Mouse (Mus musculus) heart, embryonic 14.5 days (tissue): ENCODE measurements around the gene Ell2. TPM values are rescaled to one million over a fixed set of nuclear protein-coding genes. Genes with fewer than 3 reads are reported as not detected.
A peak's percentile ranks its signal among the peaks of the same experiment; 100 is the strongest.
"Not testable (repeated sequence)": the region's sequence is repeated elsewhere in the genome, so short reads cannot be mapped to it uniquely, and the experiment has no call there.

Source experiments
- ATAC-seq: fragments of 200-750 bp; cut with Nextera tagmentation; 2 replicates; pipeline ENCODE4 v1.8.0; 2017; ENCODE audit warnings: low read depth, moderate TSS enrichment; ENCODE audit not compliant: insufficient number of reproducible peaks, insufficient read depth, low FRiP score
- H3K27ac ChIP-seq, 2 experiments: fragments of 200-500 bp in 1 of 2; fragments of 300-500 bp in 1 of 2; sonication (generic) in 1 of 2; replicated peaks in 1 of 2; 2 replicates each; pipeline ENCODE4 v1.5.1; 2012 to 2014; ENCODE audit warnings: low read depth in 2 of 2, low read length in 2 of 2, control low read depth in 1 of 2, mild to moderate bottlenecking in 1 of 2, mixed read lengths in 1 of 2; ENCODE audit not compliant: control insufficient read depth in 1 of 2, insufficient read depth in 1 of 2
- H3K27me3 ChIP-seq: fragments of 300-500 bp; sonication (generic); 2 replicates; pipeline ENCODE4 v1.6.1; 2014; ENCODE audit warnings: mild to moderate bottlenecking, low read length, control low read depth; ENCODE audit not compliant: control insufficient read depth, insufficient read depth
- H3K36me3 ChIP-seq: fragments of 300-500 bp; sonication (generic); 2 replicates; pipeline ENCODE4 v1.6.1; 2014; ENCODE audit warnings: mild to moderate bottlenecking, control low read depth, low read length, mixed read lengths; ENCODE audit not compliant: control insufficient read depth, insufficient read depth
- H3K4me1 ChIP-seq, 2 experiments: fragments of 200-500 bp in 1 of 2; fragments of 300-500 bp in 1 of 2; sonication (generic) in 1 of 2; 2 replicates each; pipeline ENCODE4 v1.6.1; 2012 to 2014; ENCODE audit warnings: low read length in 2 of 2, control low read depth in 1 of 2, mixed read lengths in 1 of 2; ENCODE audit not compliant: control insufficient read depth in 2 of 2, insufficient read depth in 2 of 2
- H3K4me2 ChIP-seq: fragments of 300-500 bp; sonication (generic); 2 replicates; pipeline ENCODE4 v1.6.1; 2014; ENCODE audit warnings: mild to moderate bottlenecking, low read length
- H3K4me3 ChIP-seq, 2 experiments: fragments of 200-500 bp in 1 of 2; fragments of 300-500 bp in 1 of 2; sonication (generic) in 1 of 2; 2 replicates each; pipeline ENCODE4 v1.5.1; 2012 to 2014; ENCODE audit warnings: low read length in 2 of 2, mild to moderate bottlenecking in 2 of 2, control low read depth in 1 of 2, low read depth in 1 of 2, moderate library complexity in 1 of 2; ENCODE audit not compliant: control insufficient read depth in 1 of 2, insufficient read depth in 1 of 2
- H3K9ac ChIP-seq: fragments of 300-500 bp; sonication (generic); 2 replicates; pipeline ENCODE4 v1.6.1; 2014; ENCODE audit warnings: mild to moderate bottlenecking, low read length
- H3K9me3 ChIP-seq: fragments of 300-500 bp; sonication (generic); 2 replicates; pipeline ENCODE4 v1.6.1; 2016; ENCODE audit warnings: low read length, control low read depth; ENCODE audit not compliant: control insufficient read depth
- WGBS: fragments of 180-500 bp; shearing (Covaris S2); extraction: QIAGEN DNeasy Blood & Tissue Kit; methylation state at CpG from one replicate; pipeline ENCODE4 v1.1.7; 2014; 5-methylcytosine and 5-hydroxymethylcytosine counted together
- polyA plus RNA-seq: library from polyadenylated mRNA; unstranded; fragments of >200 nt; fragmentation: Nextera tagmentation; extraction: Ambion mirVana; gene quantifications from 2 replicates; pipeline ENCODE4 v1.2.1, GENCODE M21; 2014

Ell2 gene
- polyA plus RNA-seq, 1 experiment from 2014 or later = 3.6 TPM

DNA sequence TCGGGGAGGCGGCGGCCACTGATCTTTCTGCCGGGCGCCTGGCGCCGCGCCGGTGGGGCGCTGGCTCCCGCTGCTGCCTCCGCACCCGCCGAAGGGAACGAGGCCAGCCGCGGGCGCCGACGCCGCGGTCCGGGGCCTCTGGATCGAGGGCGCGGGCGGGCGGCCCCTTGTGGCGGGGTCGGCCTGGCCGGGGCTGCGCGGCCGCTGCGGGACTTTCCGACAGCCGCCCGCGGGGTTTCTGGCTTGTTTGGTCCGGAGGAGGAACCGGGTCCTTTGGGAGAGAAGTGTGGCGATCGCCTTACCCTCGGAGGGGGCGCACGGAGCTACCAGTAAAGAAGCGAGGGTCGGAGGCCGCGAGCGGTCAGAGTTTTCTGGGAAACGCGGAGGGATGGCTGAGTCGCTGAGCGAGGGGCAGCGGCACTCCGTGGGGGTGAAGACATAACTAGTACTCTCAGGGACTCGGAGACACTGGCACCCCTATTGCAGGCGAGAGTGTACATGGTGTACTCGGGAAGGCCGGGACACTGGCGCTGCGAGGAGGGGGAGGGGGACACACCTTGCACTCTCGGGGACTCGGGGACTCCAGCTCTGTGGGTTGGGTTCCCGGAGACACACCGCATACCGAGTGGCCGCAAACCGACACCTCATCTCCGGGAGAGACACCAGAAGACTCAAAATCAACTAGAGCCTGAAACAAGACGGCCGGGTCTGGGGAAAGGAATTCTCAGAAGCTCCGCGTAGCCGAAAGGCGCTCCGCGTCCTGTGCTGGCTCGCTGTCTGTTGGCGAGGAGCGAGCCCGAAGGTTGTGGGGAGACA lies 1.5 kb downstream of the Ell2 start:
- WGBS = under 1% methylated on average over 79 of the region's 83 CpGs

DNA sequence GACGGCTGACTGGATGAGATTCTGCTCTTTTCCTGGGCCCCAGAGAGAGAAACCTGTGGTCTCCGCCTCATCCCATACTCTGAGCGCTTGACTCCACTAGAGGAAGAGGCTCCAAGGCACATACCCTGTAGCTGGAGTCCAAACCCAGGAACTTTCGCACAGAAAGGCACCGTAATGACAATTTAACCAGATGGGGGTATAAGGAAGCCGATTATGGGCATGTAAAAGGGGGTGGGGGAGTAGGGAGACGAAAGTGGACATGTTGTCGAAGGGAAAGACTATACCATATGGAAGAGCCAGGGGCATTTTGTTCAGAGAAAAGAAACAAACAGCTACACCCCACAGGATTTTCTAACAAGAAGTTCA lies 2.1 kb downstream of the Ell2 start:
- Histone ChIP-seq H3K4me2 (peak overlapping the region; percentile 78), H3K9me3 (no peaks in the 10 kb centered on the region), H3K27me3 (no peaks in the 10 kb centered on the region), H3K27ac (peak overlapping the region in 1 of 2 experiments; percentile 64; a peak in 1 of 4 replicates), H3K4me3 (peak overlapping the region; percentile 72 to 75), H3K4me1 (peaks cover 0 to 9% of the 10 kb centered on the region in 2 experiments; a peak in 3 of 4 replicates), H3K9ac (peak overlapping the region; percentile 80), H3K36me3 (no peaks in the 10 kb centered on the region)
- ATAC-seq = no peak
- 6% methylated on average over 8 of the region's 8 CpGs for WGBS

More for the DNA sequence above, 1.5 kb downstream of the Ell2 start:
- Histone ChIP-seq H3K27me3 (no peaks in the 10 kb centered on the region), H3K9ac (peak overlapping the region; percentile 80), H3K4me3 (peak overlapping the region; percentile 72 to 75), H3K9me3 (no peaks in the 10 kb centered on the region), H3K4me2 (peak overlapping the region; percentile 78), H3K4me1 (peaks cover 0 to 9% of the 10 kb centered on the region in 2 experiments; a peak in 3 of 4 replicates), H3K36me3 (no peaks in the 10 kb centered on the region), H3K27ac (peak overlapping the region; percentile 56 to 64)
- peak; percentile 68 for ATAC-seq

DNA sequence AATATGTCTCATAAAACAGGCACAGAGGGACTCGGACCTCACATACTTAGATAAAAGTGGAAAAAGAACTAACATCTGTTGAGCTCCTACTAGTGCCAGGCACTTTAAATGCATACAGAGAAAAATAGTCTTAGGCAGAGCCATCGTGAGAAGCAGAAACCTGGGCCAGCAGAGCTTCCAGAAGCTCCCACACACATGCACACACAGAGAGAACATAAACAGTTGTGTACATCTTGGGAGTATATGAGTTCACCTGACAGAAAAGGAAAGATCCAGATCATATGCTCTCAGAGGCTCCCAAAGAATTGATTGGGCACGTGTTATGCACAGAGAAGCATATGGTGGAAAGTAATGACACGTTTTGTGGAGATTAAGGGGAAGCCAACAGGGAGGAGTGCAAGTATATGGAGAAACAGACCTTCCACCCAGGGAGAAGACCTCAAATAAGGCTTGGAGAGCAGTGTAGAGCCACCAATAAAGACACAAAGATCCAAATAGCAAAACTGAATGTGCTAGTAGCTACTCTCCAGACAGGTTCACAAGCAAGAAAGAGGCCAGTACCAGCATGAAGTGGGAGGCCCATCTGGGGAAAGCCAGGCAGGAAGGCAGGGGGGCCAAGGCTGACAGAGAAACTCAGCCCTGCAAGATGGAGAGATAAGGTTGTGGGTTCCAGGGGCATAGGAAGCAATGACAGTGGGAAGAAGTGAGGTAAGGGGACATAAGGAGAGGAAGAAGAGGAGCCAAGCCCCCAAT lies 2.6 kb downstream of the Ell2 start:
- H3K9ac ChIP-seq = peak overlapping the region; percentile 80

DNA sequence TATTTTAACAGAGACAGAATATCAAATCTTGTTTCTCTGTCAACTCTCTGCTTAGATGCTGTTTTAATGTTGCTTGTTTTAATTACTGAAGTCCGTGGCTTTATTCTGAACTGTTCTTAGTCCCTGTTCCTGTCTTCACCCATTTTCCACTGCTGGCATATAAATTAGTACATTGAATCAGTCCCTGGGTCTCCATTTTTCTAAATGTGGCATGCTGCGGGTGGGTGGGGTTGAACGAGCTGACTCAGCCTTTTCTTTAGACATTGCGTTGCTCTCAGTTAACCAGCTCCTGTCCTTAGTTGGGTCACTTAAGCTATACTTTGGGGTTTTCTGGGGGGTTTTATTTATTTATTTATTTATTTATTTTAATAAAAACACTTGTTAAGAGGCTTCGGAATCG lies 3.6 kb downstream of the Ell2 start:
- 74% methylated on average over 6 of the region's 6 CpGs for WGBS
- Histone ChIP-seq H3K4me3 (no peak overlapping the region), H3K9ac (no peak overlapping the region), H3K27ac (no peak overlapping the region), H3K4me2 (no peak overlapping the region), H3K36me3 (no peaks in the 10 kb centered on the region), H3K4me1 (peaks cover 0 to 9% of the 10 kb centered on the region in 2 experiments; a peak in 3 of 4 replicates), H3K27me3 (no peaks in the 10 kb centered on the region), H3K9me3 (no peaks in the 10 kb centered on the region)
- no peak for ATAC-seq

More for the DNA sequence above, 2.6 kb downstream of the Ell2 start:
- Histone ChIP-seq H3K27me3 (no peaks in the 10 kb centered on the region), H3K4me3 (peak overlapping the region in 1 of 2 experiments; percentile 72; a peak in 2 of 4 replicates), H3K4me2 (peak overlapping the region; percentile 78), H3K4me1 (peaks cover 0 to 9% of the 10 kb centered on the region in 2 experiments; a peak in 3 of 4 replicates), H3K27ac (no peak overlapping the region), H3K36me3 (no peaks in the 10 kb centered on the region), H3K9me3 (no peaks in the 10 kb centered on the region)
- ATAC-seq = no peak
- WGBS = 40% methylated on average over 4 of the region's 4 CpGs

DNA sequence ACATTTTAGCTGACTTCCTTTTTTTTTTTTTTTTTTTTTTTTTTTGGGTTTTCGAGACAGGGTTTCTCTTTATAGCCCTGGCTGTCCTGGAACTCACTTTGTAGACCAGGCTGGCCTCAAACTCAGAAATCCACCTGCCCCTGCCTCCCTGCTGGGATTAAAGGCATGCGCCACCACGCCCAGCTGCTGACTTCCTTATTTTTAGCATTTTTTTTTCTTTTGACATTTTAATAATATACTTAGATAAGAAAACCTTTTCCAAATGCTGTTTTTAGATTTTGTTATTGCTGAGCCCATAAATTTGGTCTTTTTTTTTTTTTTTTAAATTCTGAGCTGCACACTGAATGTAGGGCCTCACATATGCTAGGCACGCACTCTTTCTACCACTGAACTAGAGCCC lies 5.0 kb downstream of the Ell2 start:
- H3K36me3 ChIP-seq, H3K4me1 ChIP-seq, H3K27ac ChIP-seq, ATAC-seq, H3K9ac ChIP-seq, H3K4me3 ChIP-seq, H3K4me2 ChIP-seq, H3K27me3 ChIP-seq, H3K9me3 ChIP-seq: not testable (repeated sequence)
- 92% methylated on average over 3 of the region's 4 CpGs for WGBS

DNA sequence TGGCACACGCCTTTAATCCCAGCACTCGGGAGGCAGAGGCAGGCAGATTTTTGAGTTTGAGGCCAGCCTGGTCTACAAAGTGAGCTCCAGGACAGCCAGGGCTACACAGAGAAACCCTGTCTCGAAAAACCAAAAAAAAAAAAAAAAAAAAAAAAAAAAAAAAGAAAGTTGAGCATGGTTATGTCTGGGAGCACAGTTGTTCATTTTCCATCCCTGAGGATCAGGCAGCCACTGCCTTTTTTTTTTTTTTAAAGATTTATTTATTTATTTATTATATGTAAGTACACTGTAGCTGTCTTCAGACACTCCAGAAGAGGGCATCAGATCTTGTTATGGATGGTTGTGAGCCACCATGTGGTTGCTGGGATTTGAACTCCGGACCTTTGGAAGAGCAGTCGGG lies 6.0 kb downstream of the Ell2 start:
- H3K27me3 ChIP-seq, H3K9me3 ChIP-seq, H3K27ac ChIP-seq, H3K4me1 ChIP-seq, H3K36me3 ChIP-seq, H3K4me3 ChIP-seq, ATAC-seq, H3K9ac ChIP-seq, H3K4me2 ChIP-seq: not testable (repeated sequence)
- 89% methylated on average over 5 of the region's 5 CpGs for WGBS

DNA sequence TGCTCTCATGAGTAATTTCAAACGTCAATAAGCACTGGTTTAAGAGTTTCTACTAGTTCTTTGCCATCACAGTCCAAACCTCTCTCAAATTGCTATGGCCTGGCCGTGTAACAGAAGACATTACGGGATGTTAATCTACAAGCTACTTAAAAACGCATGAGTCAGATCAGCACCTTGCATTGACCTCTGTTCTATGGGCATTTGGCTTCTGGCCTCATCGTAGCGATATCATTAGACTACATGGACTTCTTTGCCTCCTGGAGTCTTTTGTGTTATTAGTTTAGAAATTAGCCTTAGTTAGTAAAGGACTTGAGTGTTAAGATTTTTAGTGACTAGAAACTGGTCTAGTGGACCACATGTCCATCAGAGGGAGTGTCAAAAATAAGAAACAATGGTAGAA lies 7.8 kb downstream of the Ell2 start:
- Histone ChIP-seq H3K27ac (no peak overlapping the region), H3K9ac (no peak overlapping the region), H3K4me2 (no peak overlapping the region), H3K36me3 (no peaks in the 10 kb centered on the region), H3K27me3 (no peaks in the 10 kb centered on the region), H3K4me1 (peaks cover 0 to 4% of the 10 kb centered on the region in 2 experiments; a peak in 3 of 4 replicates), H3K9me3 (no peaks in the 10 kb centered on the region), H3K4me3 (no peak overlapping the region)
- 77% methylated on average over 6 of the region's 6 CpGs for WGBS
- no peak for ATAC-seq
